10 mouse cellular contexts compared by ENCODE assay signal in genomic region chr11:66625491-66625890, GRCm38 (mm10).
"Had no signal": no experiment of that assay in that cellular context is flagged by ENCODE, and none has a peak within 500 bp of the region (broad histone marks: within the 10 kb centered on the region; RNA-seq: fewer than 3 reads in every experiment).

No protein-coding gene starts in this region.

- DNase-seq: kidney, adult 2 months; kidney, postnatal 25 days; liver, embryonic 13.5 days; lung, adult 2 months; lung, postnatal 14 days; lung, postnatal 4 days; midbrain, embryonic 14.5 days; right cerebral cortex, postnatal 25 days; spleen, adult 18-20 months; thymus, postnatal 25 days had no signal
